Mouse (Mus musculus): ENCODE measurements around the gene Cfap299. TPM values are rescaled to one million over a fixed set of nuclear protein-coding genes. Genes with fewer than 3 reads are reported as not detected.
A peak's percentile ranks its signal among the peaks of the same experiment; 100 is the strongest.
"Not testable (repeated sequence)": the region's sequence is repeated elsewhere in the genome, so short reads cannot be mapped to it uniquely, and the experiment has no call there.

Cfap299 gene
- polyA plus RNA-seq, 1 experiment from 2014 or later = 2.2 TPM

DNA sequence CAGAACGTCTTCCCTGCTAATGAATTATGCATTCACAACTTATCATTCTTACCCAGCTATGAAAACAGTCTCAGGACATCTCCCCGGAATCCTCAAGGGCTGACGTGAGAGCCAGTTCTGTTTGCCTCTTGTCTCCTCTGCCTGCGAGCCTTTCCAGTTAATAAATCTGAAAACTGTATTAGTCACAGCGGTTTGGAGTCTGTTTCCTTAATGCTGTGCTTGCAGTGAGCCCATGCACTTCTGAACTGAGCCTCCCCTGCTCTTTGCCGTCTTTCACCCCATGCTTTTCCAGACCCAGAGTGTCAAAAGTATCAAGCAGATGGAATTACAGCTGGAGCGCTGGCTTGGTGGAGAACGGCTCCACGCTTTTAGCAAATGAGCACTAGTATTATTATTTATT is 22.6 kb upstream of the Cfap299 start:
- Histone ChIP-seq H3K4me3 (ENCODE audit: low read depth, low read length) (no peak overlapping the region), H3K27me3 (ENCODE audit: control insufficient read depth, insufficient read depth, low read length) (no peaks in the 10 kb centered on the region), H3K9me3 (ENCODE audit: control insufficient read depth, low read length) (no peaks in the 10 kb centered on the region), H3K4me2 (replicated peaks; ENCODE audit: low read depth, low read length) (no peak overlapping the region), H3K27ac (ENCODE audit: low read depth, low read length) (no peak overlapping the region), H3K9ac (ENCODE audit: low read depth, low read length) (no peak overlapping the region), H3K4me1 (replicated peaks; ENCODE audit: control insufficient read depth, insufficient read depth, low read length) (no peaks in the 10 kb centered on the region), H3K36me3 (ENCODE audit: control insufficient read depth, insufficient read depth, low read length) (no peaks in the 10 kb centered on the region)
- peak; percentile 20 for DNase-seq (ENCODE audit: low spot score)
- ATAC-seq (ENCODE audit: low FRiP score) = no peak
- WGBS = 61% methylated on average over 9 of the region's 9 CpGs

DNA sequence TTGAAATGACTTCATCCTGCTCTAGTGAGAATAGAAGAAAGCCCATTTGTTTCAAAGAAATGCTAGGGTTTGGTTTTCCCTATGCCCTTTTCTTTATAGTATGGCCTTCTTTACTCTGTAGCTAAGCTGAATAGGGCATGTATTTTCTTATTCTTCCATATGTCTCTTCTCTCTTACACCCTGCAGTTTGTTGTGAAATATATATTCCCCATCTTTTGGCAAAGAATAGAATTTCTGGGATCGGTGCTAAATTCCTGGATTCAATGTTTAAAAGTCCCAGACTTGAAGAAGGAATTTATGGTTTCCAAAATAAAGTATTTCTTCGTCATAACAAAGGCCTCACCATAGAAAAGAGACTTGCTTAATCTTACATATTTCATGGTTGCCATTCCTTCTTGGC is 2.5 kb upstream of the Cfap299 start:
- 87% methylated on average over 2 of the region's 2 CpGs for WGBS
- Histone ChIP-seq H3K9me3 (ENCODE audit: control insufficient read depth, low read length) (no peaks in the 10 kb centered on the region), H3K4me1 (replicated peaks; ENCODE audit: control insufficient read depth, insufficient read depth, low read length) (no peaks in the 10 kb centered on the region), H3K27ac (ENCODE audit: low read depth, low read length) (no peak overlapping the region), H3K36me3 (ENCODE audit: control insufficient read depth, insufficient read depth, low read length) (no peaks in the 10 kb centered on the region), H3K4me3 (ENCODE audit: low read depth, low read length) (no peak overlapping the region), H3K27me3 (ENCODE audit: control insufficient read depth, insufficient read depth, low read length) (0 out of 2 replicates have a peak, but pooled peaks cover 2% of the 10 kb centered on the region), H3K4me2 (replicated peaks; ENCODE audit: low read depth, low read length) (no peak overlapping the region), H3K9ac (ENCODE audit: low read depth, low read length) (no peak overlapping the region)
- DNase-seq (ENCODE audit: low spot score) (no peak), ATAC-seq (ENCODE audit: low FRiP score) (no peak)

DNA sequence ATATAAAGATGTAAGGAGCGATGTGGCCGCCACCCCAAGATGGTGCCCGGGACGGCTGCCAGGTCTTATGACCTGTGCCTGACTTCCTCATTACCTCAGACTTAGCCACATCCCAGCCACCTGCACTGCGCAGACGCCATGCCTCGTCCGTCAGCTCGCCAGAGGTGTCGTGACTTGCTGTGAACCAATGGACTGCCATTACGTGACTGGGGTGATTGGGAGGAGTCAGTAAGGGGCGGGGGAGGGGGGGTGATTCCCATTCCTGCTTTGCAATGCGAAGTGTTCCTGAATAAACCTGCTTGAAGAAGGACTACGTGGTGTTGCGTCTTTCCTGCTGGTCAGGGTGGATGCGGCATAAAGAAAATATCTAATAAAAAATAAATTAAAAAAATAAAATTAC is 14.6 kb downstream of the Cfap299 start:
- not testable (repeated sequence) for H3K4me2 ChIP-seq (replicated peaks; ENCODE audit: low read depth, low read length); H3K4me1 ChIP-seq (replicated peaks; ENCODE audit: control insufficient read depth, insufficient read depth, low read length); H3K9me3 ChIP-seq (ENCODE audit: control insufficient read depth, low read length); H3K27me3 ChIP-seq (ENCODE audit: control insufficient read depth, insufficient read depth, low read length); H3K36me3 ChIP-seq (ENCODE audit: control insufficient read depth, insufficient read depth, low read length); ATAC-seq (ENCODE audit: low FRiP score); H3K9ac ChIP-seq (ENCODE audit: low read depth, low read length); H3K27ac ChIP-seq (ENCODE audit: low read depth, low read length); DNase-seq (ENCODE audit: low spot score); H3K4me3 ChIP-seq (ENCODE audit: low read depth, low read length)
- 90% methylated on average over 16 of the region's 16 CpGs for WGBS

DNA sequence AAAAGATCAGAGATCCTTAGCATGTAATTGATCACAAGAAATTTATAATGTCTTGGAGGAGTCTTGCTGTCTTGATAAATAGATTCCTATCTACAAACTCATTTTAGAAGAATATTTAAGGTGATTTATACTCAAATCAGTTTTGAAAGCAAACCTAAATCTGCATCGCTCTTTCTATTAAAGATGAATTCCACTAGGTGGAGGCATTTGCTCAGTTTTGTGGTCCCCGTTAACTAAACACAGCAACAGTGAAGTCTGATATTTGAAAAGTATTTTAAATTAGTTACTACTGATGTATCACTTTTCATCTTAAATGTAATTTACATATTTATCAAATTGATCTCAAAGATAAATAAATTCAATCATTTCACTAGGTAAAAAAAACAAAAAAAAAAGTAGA is 15.5 kb downstream of the Cfap299 start:
- DNase-seq (ENCODE audit: low spot score) = no peak
- H3K9me3 ChIP-seq (ENCODE audit: control insufficient read depth, low read length) = no peaks in the 10 kb centered on the region
- 86% methylated on average over 2 of the region's 2 CpGs for WGBS
- H3K36me3 ChIP-seq (ENCODE audit: control insufficient read depth, insufficient read depth, low read length) = no peaks in the 10 kb centered on the region
- H3K9ac ChIP-seq (ENCODE audit: low read depth, low read length) = no peak overlapping the region
- H3K27ac ChIP-seq (ENCODE audit: low read depth, low read length) = no peak overlapping the region
- H3K27me3 ChIP-seq (ENCODE audit: control insufficient read depth, insufficient read depth, low read length) = no peaks in the 10 kb centered on the region
- H3K4me2 ChIP-seq (replicated peaks; ENCODE audit: low read depth, low read length) = no peak overlapping the region
- ATAC-seq (ENCODE audit: low FRiP score) = no peak
- no peak overlapping the region for H3K4me3 ChIP-seq (ENCODE audit: low read depth, low read length)
- H3K4me1 ChIP-seq (replicated peaks; ENCODE audit: control insufficient read depth, insufficient read depth, low read length) = no peaks in the 10 kb centered on the region

DNA sequence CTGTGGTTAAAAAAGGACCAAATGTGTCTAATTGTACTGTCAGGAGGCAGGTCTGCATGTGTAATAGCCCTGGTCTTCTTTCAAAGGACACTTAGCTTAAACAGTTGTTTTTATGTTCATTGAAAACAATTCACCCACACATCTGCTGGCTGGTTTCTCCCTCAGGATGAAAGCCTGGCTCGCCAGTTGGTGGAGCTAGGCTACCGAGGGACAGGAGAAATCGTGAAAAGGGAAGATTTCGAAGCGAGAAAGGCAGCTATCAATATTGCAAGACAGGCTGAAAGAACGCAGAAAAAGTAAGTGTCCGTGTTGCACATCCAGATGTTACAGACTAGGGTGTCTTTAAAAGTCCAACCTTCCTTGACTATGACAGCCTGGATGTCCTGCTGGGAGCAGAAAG is 17.0 kb downstream of the Cfap299 start:
- no peak for DNase-seq (ENCODE audit: low spot score)
- Histone ChIP-seq H3K27ac (ENCODE audit: low read depth, low read length) (no peak overlapping the region), H3K9ac (ENCODE audit: low read depth, low read length) (no peak overlapping the region), H3K36me3 (ENCODE audit: control insufficient read depth, insufficient read depth, low read length) (no peaks in the 10 kb centered on the region), H3K4me3 (ENCODE audit: low read depth, low read length) (no peak overlapping the region), H3K27me3 (ENCODE audit: control insufficient read depth, insufficient read depth, low read length) (no peaks in the 10 kb centered on the region), H3K4me1 (replicated peaks; ENCODE audit: control insufficient read depth, insufficient read depth, low read length) (no peaks in the 10 kb centered on the region), H3K4me2 (replicated peaks; ENCODE audit: low read depth, low read length) (no peak overlapping the region), H3K9me3 (ENCODE audit: control insufficient read depth, low read length) (no peaks in the 10 kb centered on the region)
- WGBS = 78% methylated on average over 7 of the region's 7 CpGs
- no peak for ATAC-seq (ENCODE audit: low FRiP score)

DNA sequence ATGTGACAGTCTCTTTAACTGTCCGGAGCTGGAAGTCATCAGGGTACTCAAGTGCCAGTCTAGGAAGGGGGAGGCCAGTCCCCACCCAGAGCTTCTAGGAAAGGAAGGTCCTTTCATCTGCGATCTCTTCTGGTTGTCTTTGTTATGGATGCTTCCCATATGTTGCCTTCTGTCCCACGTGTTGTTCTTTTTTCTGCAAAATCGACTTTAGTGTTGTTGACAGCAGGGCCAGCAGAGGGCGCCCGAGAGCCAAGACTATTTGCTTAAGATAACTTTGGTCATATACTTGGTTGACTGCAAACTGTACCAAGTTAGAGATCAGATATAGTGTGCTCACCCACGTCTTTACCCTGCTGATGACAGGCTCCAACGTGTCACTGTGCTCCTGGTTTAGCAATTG is 19.5 kb downstream of the Cfap299 start:
- no peak overlapping the region for H3K4me3 ChIP-seq (ENCODE audit: low read depth, low read length)
- DNase-seq (ENCODE audit: low spot score) (peak; percentile 91), ATAC-seq (ENCODE audit: low FRiP score) (peak; percentile 80)
- no peaks in the 10 kb centered on the region for H3K27me3 ChIP-seq (ENCODE audit: control insufficient read depth, insufficient read depth, low read length)
- no peak overlapping the region for H3K9ac ChIP-seq (ENCODE audit: low read depth, low read length)
- H3K36me3 ChIP-seq (ENCODE audit: control insufficient read depth, insufficient read depth, low read length) = no peaks in the 10 kb centered on the region
- 14% methylated on average over 8 of the region's 8 CpGs for WGBS
- no peak overlapping the region for H3K27ac ChIP-seq (ENCODE audit: low read depth, low read length)
- H3K4me2 ChIP-seq (replicated peaks; ENCODE audit: low read depth, low read length) = no peak overlapping the region
- H3K4me1 ChIP-seq (replicated peaks; ENCODE audit: control insufficient read depth, insufficient read depth, low read length) = no peaks in the 10 kb centered on the region
- H3K9me3 ChIP-seq (ENCODE audit: control insufficient read depth, low read length) = no peaks in the 10 kb centered on the region

DNA sequence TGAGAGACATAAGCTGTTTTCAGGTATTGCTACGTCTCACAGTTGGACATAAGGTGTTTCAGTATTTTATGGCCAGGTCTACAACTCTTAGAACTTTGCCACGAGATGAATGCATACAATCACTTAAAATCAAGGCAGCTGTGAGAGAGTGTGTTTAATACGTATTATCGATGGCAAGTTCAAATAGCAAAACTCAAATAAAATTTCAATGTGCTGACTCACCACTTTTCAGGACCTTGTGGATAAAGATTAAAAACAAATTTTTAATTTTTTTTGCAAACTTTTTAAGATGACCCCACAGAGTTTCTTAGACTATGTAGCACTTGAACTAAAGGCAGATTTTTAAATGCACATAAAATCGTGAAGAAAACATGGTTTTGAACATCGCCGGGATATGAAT is 30.8 kb downstream of the Cfap299 start:
- Histone ChIP-seq H3K4me3 (ENCODE audit: low read depth, low read length) (no peak overlapping the region), H3K36me3 (ENCODE audit: control insufficient read depth, insufficient read depth, low read length) (no peaks in the 10 kb centered on the region), H3K4me1 (replicated peaks; ENCODE audit: control insufficient read depth, insufficient read depth, low read length) (no peaks in the 10 kb centered on the region), H3K4me2 (replicated peaks; ENCODE audit: low read depth, low read length) (no peak overlapping the region), H3K9me3 (ENCODE audit: control insufficient read depth, low read length) (no peaks in the 10 kb centered on the region), H3K27ac (ENCODE audit: low read depth, low read length) (no peak overlapping the region), H3K27me3 (ENCODE audit: control insufficient read depth, insufficient read depth, low read length) (no peaks in the 10 kb centered on the region), H3K9ac (ENCODE audit: low read depth, low read length) (no peak overlapping the region)
- WGBS = 92% methylated on average over 7 of the region's 7 CpGs
- no peak for DNase-seq (ENCODE audit: low spot score)
- ATAC-seq (ENCODE audit: low FRiP score) = no peak

DNA sequence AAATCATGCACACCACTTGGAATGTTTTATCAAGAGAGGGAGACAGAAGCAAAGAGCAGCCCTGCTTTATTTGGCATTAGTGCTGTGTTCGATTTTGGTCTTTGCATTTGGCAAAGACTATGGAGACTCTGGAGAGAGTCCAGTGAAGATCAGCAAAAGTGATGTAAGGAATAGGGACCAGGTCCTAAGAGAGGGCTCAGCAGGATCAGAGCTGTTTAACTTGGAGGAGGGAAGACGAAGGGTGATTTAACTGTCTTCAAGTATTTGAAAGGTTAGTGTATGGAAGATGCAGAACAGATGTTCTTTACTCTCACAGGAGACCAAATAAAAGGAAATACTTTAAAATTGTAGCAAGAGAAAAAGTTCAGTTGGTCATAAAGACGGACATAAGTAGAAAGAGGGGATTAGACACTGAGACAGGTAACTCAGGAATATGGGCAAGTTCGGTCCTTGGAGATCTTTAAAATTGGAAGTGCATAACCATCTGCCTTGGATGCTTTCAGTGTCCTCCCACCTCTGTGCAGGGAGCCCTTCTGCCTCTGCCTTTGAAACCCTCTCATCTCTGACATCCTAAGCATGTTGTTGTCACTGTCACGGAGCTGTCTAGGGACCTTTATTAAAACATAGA is 31.8 kb downstream of the Cfap299 start:
- ATAC-seq (ENCODE audit: low FRiP score) (no peak), DNase-seq (ENCODE audit: low spot score) (no peak)
- Histone ChIP-seq H3K9ac (ENCODE audit: low read depth, low read length) (no peak overlapping the region), H3K9me3 (ENCODE audit: control insufficient read depth, low read length) (no peaks in the 10 kb centered on the region), H3K4me1 (replicated peaks; ENCODE audit: control insufficient read depth, insufficient read depth, low read length) (no peaks in the 10 kb centered on the region), H3K4me2 (replicated peaks; ENCODE audit: low read depth, low read length) (no peak overlapping the region), H3K4me3 (ENCODE audit: low read depth, low read length) (no peak overlapping the region), H3K36me3 (ENCODE audit: control insufficient read depth, insufficient read depth, low read length) (no peaks in the 10 kb centered on the region), H3K27me3 (ENCODE audit: control insufficient read depth, insufficient read depth, low read length) (no peaks in the 10 kb centered on the region), H3K27ac (ENCODE audit: low read depth, low read length) (no peak overlapping the region)
- WGBS = 86% methylated on average over 5 of the region's 5 CpGs

DNA sequence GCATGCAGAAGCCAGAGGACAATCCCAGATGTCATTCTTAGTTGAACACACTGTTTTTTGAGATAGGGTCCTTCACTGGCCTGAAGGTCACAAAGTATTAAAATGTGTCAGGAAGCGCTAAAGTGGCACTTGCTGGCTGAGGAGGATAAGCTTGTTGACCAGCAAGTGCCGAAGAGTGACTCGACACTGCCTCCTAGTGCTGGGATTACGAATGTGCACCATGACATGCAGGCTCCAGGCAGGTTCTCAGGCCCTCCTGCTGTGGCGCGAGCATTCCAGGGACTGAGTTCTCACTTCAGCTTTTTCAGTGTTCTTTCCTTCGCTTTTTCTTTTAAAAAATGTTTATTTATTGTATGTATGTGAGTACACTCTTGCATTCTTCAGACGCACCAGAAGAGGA is 34.3 kb downstream of the Cfap299 start:
- WGBS = 59% methylated on average over 8 of the region's 8 CpGs

More for the DNA sequence above, 34.3 kb downstream of the Cfap299 start:
- no peak overlapping the region for H3K9ac ChIP-seq (ENCODE audit: low read depth, low read length)
- H3K27me3 ChIP-seq (ENCODE audit: control insufficient read depth, insufficient read depth, low read length) = no peaks in the 10 kb centered on the region
- no peak overlapping the region for H3K27ac ChIP-seq (ENCODE audit: low read depth, low read length)
- H3K4me2 ChIP-seq (replicated peaks; ENCODE audit: low read depth, low read length) = no peak overlapping the region
- H3K4me3 ChIP-seq (ENCODE audit: low read depth, low read length) = no peak overlapping the region
- ATAC-seq (ENCODE audit: low FRiP score) (no peak), DNase-seq (ENCODE audit: low spot score) (peak; percentile 37)
- no peaks in the 10 kb centered on the region for H3K9me3 ChIP-seq (ENCODE audit: control insufficient read depth, low read length)
- no peaks in the 10 kb centered on the region for H3K4me1 ChIP-seq (replicated peaks; ENCODE audit: control insufficient read depth, insufficient read depth, low read length)
- H3K36me3 ChIP-seq (ENCODE audit: control insufficient read depth, insufficient read depth, low read length) = no peaks in the 10 kb centered on the region

Data from hindbrain, embryonic 11.5 days (tissue).